Mouse (Mus musculus) small intestine, adult 2 months (tissue): Measurements from ENCODE around the gene 2210017I01Rik.

Source experiments
- CTCF ChIP-seq: fragments of 200-500 bp; IDR thresholded peaks from 2 replicates; pipeline ENCODE4 v1.5.1; 2012; ENCODE audit warnings: low read depth, mild to moderate bottlenecking, control low read depth, inconsistent platforms, low read length, moderate library complexity, mixed read lengths; ENCODE audit not compliant: insufficient replicate concordance, insufficient read length; ENCODE audit errors: extremely low read depth
- POLR2A ChIP-seq: fragments of 200-500 bp; IDR thresholded peaks from 2 replicates; pipeline ENCODE4 v1.6.1; 2012; ENCODE audit warnings: low read depth, mild to moderate bottlenecking, control low read depth, inconsistent platforms, low read length, moderate library complexity

- TF ChIP-seq CTCF (no peak), POLR2A (no peak)
Observed at GRCm38 (mm10) chr3:92572514-92573155, 34.7 kb downstream of the 2210017I01Rik start.
